Mouse (Mus musculus): Measurements from ENCODE around the gene Ccdc88c. TPM values are rescaled to one million over a fixed set of nuclear protein-coding genes. Genes with fewer than 3 reads are reported as not detected.

The Ccdc88c gene
- total RNA-seq, 2 experiments from 2014 or later, result 29.4 to 32.6 TPM

- no peak for DNase-seq
These were observed 63.6 kb downstream of the Ccdc88c start for GRCm38 (mm10) chr12:100965298-100965697.

GRCm38 (mm10) chr12:100958621-100959592 is 69.9 kb downstream of the Ccdc88c start:
- DNase-seq, result no peak

- DNase-seq, result peak; percentile 71 to 76
These were observed 70.8 kb downstream of the Ccdc88c start for GRCm38 (mm10) chr12:100958006-100958405.

DNA sequence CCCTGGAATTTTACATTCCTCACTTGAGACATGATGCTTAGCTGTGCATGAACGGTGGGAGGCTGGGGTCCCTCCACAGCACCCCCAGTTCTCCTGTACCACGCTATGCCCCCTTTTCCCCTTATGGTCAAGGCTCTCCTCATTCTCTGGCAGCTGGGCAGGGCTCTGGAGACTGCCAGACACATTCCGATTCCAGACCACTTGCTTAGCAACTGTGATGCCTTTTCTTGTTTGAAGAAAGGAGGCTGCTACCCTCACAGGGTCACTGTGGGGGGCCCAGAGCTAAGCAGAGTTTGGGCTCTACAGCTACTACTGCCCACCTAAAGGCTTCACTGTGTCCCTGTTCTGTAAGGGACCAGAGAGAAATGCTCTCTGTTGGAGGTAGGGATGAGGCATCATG is 71.6 kb downstream of the Ccdc88c start:
- DNase-seq, result no peak

DNA sequence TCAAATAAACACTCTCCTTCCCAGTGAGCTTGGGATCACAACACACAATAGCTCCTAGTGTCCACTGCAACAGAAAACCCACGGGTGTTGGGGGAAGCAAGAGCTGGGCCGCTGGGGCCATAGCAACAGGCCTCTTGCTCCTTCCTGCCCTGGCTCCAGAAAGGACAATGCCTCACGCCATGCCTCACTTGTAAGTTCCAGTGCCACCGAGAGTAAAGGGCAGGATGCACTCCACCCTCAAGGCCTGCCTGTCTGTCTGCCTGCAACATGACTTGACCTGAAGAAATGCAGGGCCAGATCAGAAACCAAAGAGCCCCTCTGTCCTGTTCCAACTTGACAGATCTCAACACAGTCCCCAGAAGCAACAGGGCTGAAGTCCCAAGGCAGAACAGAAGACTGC is 72.0 kb downstream of the Ccdc88c start:
- DNase-seq, result no peak

GRCm38 (mm10) chr12:100956028-100956427 is 72.8 kb downstream of the Ccdc88c start:
- no peak for DNase-seq

GRCm38 (mm10) chr12:100953926-100954325 is 74.9 kb downstream of the Ccdc88c start:
- DNase-seq, result no peak

- peak; percentile 70 to 74 for DNase-seq
These were observed 76.5 kb downstream of the Ccdc88c start for GRCm38 (mm10) chr12:100952193-100952931.

DNA sequence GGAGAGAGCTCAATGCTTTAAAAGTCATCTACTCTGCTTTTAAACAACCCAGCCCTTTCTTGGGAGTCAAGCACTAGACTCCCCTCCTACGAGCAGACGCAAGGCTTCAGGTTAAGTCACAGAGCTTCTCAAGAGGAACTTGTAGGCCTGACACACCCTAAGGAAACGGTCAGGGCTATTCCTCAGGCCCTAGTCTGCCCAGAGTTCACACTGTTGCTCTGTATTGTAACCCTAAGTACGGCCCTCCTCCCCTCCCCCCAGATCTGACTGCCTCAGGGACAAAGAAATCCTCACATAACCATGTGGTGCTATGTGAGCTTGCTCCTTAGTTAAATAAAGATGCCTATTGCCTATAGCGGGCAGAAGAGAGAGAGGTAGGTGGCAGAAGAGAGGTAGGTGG is 79.7 kb downstream of the Ccdc88c start:
- no peak for DNase-seq

DNA sequence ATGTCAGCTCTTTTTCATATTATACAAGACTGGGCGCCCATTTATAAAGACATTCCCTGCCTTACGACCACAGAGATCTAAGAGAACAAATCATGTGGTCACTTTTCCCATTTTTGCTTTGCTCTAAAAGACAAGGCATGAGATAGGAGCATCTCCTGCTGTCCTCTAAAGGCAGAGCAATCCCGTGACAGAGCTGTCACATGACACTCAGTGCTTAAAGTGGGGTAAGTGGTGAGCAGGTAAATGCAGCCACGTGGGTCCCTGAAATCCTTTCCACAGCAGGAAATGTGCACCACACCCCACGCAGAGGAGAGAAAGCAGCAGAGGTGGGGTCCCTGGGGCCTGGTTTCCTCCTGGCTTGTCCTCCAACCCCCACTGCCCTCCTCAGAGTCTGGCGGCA is 80.8 kb downstream of the Ccdc88c start:
- no peak for DNase-seq

DNA sequence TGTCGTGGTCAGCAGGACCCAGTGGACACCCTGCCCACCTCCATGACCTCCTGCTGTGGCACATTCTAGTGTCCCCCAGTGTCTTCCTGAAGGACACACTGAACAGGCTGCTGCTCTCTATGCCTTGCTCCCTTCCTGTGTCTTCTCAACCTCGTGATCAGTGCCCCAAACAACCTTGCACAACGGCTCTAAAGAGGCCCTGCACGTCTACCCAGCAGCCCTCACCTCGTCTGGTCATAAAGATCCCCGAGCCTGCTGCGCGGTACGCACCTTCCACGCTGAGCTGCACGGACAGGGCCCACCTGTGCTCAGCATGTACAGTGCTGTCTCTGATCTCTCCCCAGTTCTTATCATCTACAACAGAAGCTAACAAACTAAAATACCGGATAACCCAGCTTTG is 82.9 kb downstream of the Ccdc88c start:
- no peak for DNase-seq

GRCm38 (mm10) chr12:100945501-100945900 is 83.4 kb downstream of the Ccdc88c start:
- no peak for DNase-seq

DNA sequence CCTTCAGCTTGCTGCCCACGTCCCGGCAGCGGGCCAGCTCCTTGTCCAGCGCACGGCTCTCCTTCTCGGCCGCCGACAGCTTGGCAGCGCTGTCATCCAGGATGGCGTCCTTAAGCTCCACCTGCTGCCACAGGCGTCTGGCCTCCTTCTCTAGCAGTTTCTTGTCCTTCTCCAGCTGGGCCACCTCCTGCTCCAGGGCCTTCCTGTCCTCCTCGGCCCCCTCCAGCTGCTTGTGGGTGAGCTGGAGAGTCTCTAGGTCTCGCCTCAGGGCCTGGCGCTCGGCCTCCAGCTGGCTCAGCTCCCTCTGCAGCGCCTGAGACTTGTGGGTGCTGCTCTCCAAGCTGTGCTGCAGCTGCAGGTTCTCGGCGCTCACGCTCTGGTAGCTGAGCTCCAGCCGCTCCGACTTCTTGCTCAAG is 83.9 kb downstream of the Ccdc88c start:
- no peak for DNase-seq

DNA sequence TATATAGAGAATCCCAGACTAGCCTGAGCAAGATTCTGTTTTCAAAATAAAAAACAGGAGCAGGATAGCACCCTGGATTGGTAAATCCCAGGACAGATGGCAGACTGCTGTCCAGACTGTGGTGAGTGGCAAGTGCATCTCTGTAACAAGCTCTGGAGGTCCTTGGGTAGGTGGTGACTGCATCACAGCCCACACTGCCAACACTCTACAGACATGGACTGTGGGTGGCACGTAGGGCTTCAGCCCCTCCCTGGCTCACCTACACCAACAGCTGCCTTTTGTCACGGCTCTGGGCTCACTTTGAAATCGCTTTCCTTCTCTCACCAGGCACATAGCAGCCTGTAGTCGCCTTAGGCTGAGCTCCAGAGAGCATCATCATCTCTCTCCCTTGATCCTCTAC is 85.7 kb downstream of the Ccdc88c start:
- DNase-seq, result no peak

GRCm38 (mm10) chr12:100941361-100941760 is 87.5 kb downstream of the Ccdc88c start:
- no peak for DNase-seq

GRCm38 (mm10) chr12:100937441-100938360 is 91.2 kb downstream of the Ccdc88c start:
- DNase-seq, result no peak

DNA sequence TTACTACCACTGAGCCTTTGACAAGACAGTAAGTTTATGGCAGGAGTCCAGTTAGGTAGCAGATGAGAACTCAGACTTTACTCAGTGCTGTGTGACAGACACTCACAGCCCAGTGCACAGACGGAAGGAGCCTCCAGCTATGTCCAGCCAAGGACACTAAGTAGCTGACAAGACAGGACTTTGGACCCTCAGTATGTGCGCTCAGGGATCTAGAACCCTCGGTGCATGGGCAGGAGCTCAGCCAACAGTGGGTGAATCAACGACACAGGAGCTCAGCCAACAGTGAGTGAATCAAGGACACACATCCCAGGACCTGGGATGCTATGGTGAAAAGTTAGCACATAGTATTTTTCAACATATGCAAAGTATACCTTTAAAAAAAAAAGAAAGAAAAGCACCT is 92.1 kb downstream of the Ccdc88c start:
- no peak for DNase-seq

GRCm38 (mm10) chr12:100936116-100936515 is 92.7 kb downstream of the Ccdc88c start:
- peak; percentile 76 to 78 for DNase-seq

DNA sequence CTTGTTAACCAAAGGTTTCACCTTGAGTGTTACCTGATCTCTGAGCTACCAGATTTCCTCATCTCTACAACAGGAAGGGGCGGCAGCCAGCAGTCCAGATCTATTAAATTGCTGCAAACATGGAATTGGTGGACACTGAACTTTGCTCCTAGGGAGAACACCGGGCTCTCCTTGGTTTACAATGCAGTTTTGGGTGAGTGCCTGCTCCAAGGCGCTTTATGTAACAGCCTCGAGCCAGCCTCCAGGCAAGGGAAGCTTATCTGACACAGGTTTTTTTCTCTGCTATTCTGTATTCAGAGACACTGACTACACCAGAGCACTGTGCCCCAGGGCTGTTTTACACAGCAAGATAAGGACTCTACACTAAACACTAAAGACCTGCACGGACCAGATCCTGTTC is 94.1 kb downstream of the Ccdc88c start:
- no peak for DNase-seq

DNA sequence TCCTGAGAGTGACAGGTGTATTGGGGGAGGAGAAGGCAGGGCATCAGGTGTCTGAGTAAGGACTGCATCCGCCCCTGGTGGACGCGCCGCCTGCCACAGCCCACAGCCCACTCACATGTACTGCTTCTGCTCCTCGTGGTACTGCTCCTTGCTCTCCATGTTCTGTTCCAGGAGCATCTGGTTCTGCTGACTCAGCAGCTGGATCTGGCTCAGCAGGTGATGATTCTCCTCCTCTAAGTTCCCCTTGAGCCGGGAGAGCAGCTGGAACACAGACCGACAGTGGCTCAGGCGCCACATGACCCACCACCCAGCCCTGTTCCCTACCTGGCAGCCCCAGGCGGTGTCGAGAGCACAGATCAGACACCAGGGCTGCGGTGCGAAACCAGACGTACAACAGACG is 97.2 kb downstream of the Ccdc88c start:
- DNase-seq, result no peak

DNA sequence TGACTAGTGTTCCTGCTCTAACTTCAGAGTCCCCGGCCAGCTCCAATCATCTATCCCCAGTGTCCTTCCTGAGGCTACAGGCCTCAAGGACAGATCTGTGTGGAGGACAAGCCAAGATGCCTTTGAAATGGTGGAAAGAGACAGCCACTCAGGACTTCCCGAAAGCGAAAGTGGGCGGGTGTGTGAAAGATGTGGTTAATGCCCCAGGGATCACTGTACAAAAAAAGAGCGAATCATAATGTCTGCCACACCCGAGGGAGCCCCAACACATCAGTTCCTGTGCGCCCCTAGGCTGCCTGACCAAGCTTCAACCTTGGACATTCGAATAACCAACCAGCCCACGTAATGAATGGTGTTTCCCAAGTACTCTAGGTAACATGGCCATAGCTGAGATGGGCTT is 100.6 kb downstream of the Ccdc88c start:
- no peak for DNase-seq

All from layer of hippocampus, postnatal 36 days (tissue).